Mouse (Mus musculus) forebrain, postnatal 0 days (tissue): Measurements from ENCODE around the gene Gins1. TPM values are rescaled to one million over a fixed set of nuclear protein-coding genes. Genes with fewer than 3 reads are reported as not detected.
"Not testable (repeated sequence)": the region's sequence is repeated elsewhere in the genome, so short reads cannot be mapped to it uniquely, and the experiment has no call there.

Experiments
- ATAC-seq: fragments of 200-750 bp; cut with Nextera tagmentation; 2 replicates; pipeline ENCODE4 v1.8.0; 2017; ENCODE audit warnings: mild to moderate bottlenecking, moderate library complexity
- DNase-seq: peaks from one replicate; pipeline ENCODE4 v3.0.0-alpha.2; 2015
- H3K27ac ChIP-seq: fragments of 300-500 bp; sonication (generic); 2 replicates; pipeline ENCODE4 v1.5.1; 2014; ENCODE audit warnings: low read depth, mild to moderate bottlenecking, antibody characterized with exemption, low read length, moderate library complexity, mixed read lengths
- H3K27me3 ChIP-seq: fragments of 300-500 bp; sonication (generic); 2 replicates; pipeline ENCODE4 v1.6.1; 2014; ENCODE audit warnings: mild to moderate bottlenecking, low read length, mixed read lengths; ENCODE audit not compliant: insufficient read depth
- H3K36me3 ChIP-seq: fragments of 300-500 bp; sonication (generic); 2 replicates; pipeline ENCODE4 v1.6.1; 2014; ENCODE audit warnings: mild to moderate bottlenecking, moderate library complexity; ENCODE audit not compliant: insufficient read depth
- H3K4me1 ChIP-seq: fragments of 300-500 bp; sonication (generic); 2 replicates; pipeline ENCODE4 v1.6.1; 2014; ENCODE audit warnings: antibody characterized with exemption; ENCODE audit not compliant: insufficient read depth
- H3K4me2 ChIP-seq: fragments of 300-500 bp; sonication (generic); 2 replicates; pipeline ENCODE4 v1.6.1; 2014; ENCODE audit warnings: low read depth, mild to moderate bottlenecking, moderate library complexity
- H3K4me3 ChIP-seq: fragments of 300-500 bp; sonication (generic); 2 replicates; pipeline ENCODE4 v1.5.1; 2014; ENCODE audit warnings: low read depth, low read length, mixed read lengths
- H3K9ac ChIP-seq: fragments of 300-500 bp; sonication (generic); 2 replicates; pipeline ENCODE4 v1.6.1; 2014; ENCODE audit warnings: mild to moderate bottlenecking
- H3K9me3 ChIP-seq: fragments of 300-500 bp; sonication (generic); 2 replicates; pipeline ENCODE4 v1.6.1; 2016; ENCODE audit warnings: low read length
- CTCF ChIP-seq: sonication (generic); IDR thresholded peaks from 2 replicates; pipeline ENCODE4 v1.5.1; 2016; ENCODE audit warnings: antibody characterized with exemption, control low read depth, low read depth
- WGBS: fragments of 180-500 bp; shearing (Covaris S2); extraction: QIAGEN DNeasy Blood & Tissue Kit; methylation state at CpG from one replicate; pipeline ENCODE4 v1.1.7; 2014; 5-methylcytosine and 5-hydroxymethylcytosine counted together
- polyA plus RNA-seq: library from polyadenylated mRNA; unstranded; fragments of >200 nt; fragmentation: Nextera tagmentation; extraction: Ambion mirVana; gene quantifications from 2 replicates; pipeline ENCODE4 v1.2.1, GENCODE M21; 2015
- total RNA-seq: library from RNA; depleted of rRNA; stranded (reverse); fragments of >200 nt; gene quantifications from 2 replicates; pipeline ENCODE4 v1.2.3, GENCODE M21; 2014

The Gins1 gene
- total and polyA plus RNA-seq, 2 experiments from 2014 or later: 12.8 to 15.5 TPM

DNA sequence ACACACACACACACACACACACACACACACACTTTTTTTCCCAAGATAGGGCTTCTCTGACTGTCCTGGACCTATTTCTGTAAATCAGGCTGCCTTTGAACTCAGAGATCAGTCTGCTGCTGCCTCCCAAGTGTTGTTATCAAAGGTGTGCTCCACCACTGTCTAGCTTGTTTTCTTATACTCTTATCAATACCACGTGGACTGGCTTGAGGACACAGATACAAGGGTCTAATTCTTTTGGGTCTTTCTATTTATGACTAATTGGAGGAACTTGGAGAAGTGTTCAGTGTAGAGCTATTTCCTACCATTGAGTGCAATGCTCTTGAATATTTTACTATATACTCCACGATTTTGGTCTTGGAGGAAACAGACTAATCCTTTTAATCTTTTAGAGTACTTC lies 17.8 kb upstream of the Gins1 start:
- ATAC-seq: no peak
- no peak for TF ChIP-seq CTCF
- 78% methylated on average over 2 of the region's 2 CpGs for WGBS

GRCm38 (mm10) chr2:150894617-150895267 lies 10.5 kb upstream of the Gins1 start:
- H3K4me2 ChIP-seq: no peak overlapping the region

More for the DNA sequence above, 17.8 kb upstream of the Gins1 start:
- Histone ChIP-seq H3K4me1 (no peaks in the 10 kb centered on the region), H3K27ac (no peak overlapping the region), H3K4me2 (no peak overlapping the region), H3K27me3 (no peaks in the 10 kb centered on the region), H3K36me3 (no peaks in the 10 kb centered on the region), H3K9me3 (no peaks in the 10 kb centered on the region), H3K4me3 (no peak overlapping the region), H3K9ac (no peak overlapping the region)
- no peak for DNase-seq

DNA sequence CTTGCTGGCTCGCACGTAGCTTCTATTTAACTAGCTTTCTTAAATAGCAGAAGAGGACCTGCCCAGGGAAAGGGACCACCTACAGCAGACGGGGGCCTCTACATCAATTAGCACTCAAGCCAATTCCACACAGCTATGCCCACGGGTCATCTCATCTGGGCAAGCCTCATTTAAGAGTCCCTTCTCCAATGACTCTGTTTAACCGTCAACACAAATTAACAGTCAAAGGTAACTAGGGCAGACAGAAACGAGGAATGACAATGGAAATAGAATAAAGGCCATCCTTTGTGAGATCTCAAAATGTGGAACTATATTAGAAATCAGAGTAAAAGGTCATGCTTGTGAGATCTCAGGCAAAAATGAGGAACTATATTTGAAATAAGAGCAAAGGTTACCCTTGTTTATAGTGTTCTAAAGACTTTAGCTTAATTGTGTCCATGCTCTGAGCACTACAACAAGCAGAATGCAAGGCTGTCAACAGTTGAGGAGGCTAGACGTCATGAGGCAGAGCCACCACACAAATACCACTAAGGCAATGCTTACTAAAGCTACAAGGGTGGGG lies 9.4 kb upstream of the Gins1 start:
- 74% methylated on average over 7 of the region's 7 CpGs for WGBS
- DNase-seq (no peak), ATAC-seq (no peak)
- no peak for TF ChIP-seq CTCF
- Histone ChIP-seq H3K9me3 (no peaks in the 10 kb centered on the region), H3K27me3 (no peaks in the 10 kb centered on the region), H3K9ac (no peak overlapping the region), H3K4me1 (no peaks in the 10 kb centered on the region), H3K36me3 (0 out of 2 replicates have a peak, but pooled peaks cover 3% of the 10 kb centered on the region), H3K27ac (no peak overlapping the region), H3K4me3 (no peak overlapping the region), H3K4me2 (no peak overlapping the region)

More at GRCm38 (mm10) chr2:150894617-150895267, 10.5 kb upstream of the Gins1 start:
- no peaks in the 10 kb centered on the region for H3K36me3 ChIP-seq
- H3K9me3 ChIP-seq: no peaks in the 10 kb centered on the region
- no peak overlapping the region for H3K9ac ChIP-seq
- no peak for ATAC-seq
- DNase-seq: no peak
- no peak overlapping the region for H3K27ac ChIP-seq
- no peak for TF ChIP-seq CTCF
- no peaks in the 10 kb centered on the region for H3K27me3 ChIP-seq
- H3K4me3 ChIP-seq: no peak overlapping the region
- 92% methylated on average over 2 of the region's 2 CpGs for WGBS
- no peaks in the 10 kb centered on the region for H3K4me1 ChIP-seq

GRCm38 (mm10) chr2:150900341-150900740 lies 4.9 kb upstream of the Gins1 start:
- H3K4me2 ChIP-seq: no peak overlapping the region
- H3K36me3 ChIP-seq: 0 out of 2 replicates have a peak, but pooled peaks cover 3% of the 10 kb centered on the region
- peaks cover 15% of the 10 kb centered on the region; the same call in 1 of the 2 replicates for H3K4me1 ChIP-seq
- no peaks in the 10 kb centered on the region for H3K9me3 ChIP-seq
- DNase-seq (no peak), ATAC-seq (no peak)
- no peak overlapping the region for H3K9ac ChIP-seq
- no peak for TF ChIP-seq CTCF
- no peaks in the 10 kb centered on the region for H3K27me3 ChIP-seq
- H3K27ac ChIP-seq: no peak overlapping the region
- no peak overlapping the region for H3K4me3 ChIP-seq
- WGBS: 94% methylated on average over 6 of the region's 6 CpGs

- Histone ChIP-seq H3K4me2 (0 out of 2 replicates have a peak overlapping the region, but pooled peaks have one; percentile 17), H3K36me3 (0 out of 2 replicates have a peak, but pooled peaks cover 3% of the 10 kb centered on the region), H3K27me3 (no peaks in the 10 kb centered on the region), H3K9ac (no peak overlapping the region), H3K27ac (no peak overlapping the region), H3K9me3 (no peaks in the 10 kb centered on the region), H3K4me3 (no peak overlapping the region), H3K4me1 (peaks cover 15% of the 10 kb centered on the region; the same call in 1 of the 2 replicates)
- DNase-seq (no peak), ATAC-seq (no peak)
- no peak for TF ChIP-seq CTCF
- 78% methylated on average over 8 of the region's 8 CpGs for WGBS
Observed at GRCm38 (mm10) chr2:150902347-150902746, 2.9 kb upstream of the Gins1 start.

DNA sequence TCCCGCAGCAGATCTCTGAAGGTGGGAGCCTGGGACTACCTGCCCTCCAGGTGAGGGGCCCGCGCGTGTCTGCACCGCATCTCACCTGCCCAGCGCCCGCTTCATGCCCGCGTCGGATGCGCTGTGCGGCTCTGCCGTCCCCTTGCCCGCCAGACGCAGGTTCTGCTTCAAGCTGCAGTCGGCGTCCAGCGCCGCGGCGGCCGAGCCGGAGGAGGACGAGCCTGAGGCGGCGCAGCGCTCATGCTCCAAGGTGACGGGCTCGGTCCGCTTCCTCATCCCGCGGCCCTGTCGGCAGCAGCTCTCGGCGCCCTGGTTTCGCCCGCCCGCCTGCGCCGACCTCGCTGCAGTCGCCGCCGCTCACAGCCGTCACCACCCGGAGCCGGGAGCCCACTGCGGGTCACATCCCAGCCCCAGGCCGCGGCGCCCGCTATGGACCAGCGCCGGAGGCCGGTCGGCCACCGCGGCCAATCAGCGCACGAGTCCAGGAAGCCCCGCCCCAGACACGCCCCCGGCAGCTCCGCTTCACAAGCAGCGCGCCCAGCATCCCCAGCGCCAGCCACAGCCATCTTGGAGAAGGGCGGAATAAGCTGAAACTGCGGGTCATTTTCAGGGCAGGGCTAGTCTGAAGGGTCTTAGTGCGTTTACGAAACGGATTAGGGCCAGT lies 796 bp upstream of the Gins1 start, which contains the start of gene Abhd12:
TSS of gene Abhd12 (minus strand) at position 470 of the 664 bp plus-strand sequence.
- no peaks in the 10 kb centered on the region for H3K27me3 ChIP-seq
- H3K27ac ChIP-seq: peak within 1 kb of the TSS; percentile 90
- TF ChIP-seq CTCF: no peak
- H3K9ac ChIP-seq: peak within 1 kb of the TSS; percentile 94
- ATAC-seq: peak; percentile 98
- WGBS: 5% methylated on average over 71 of the region's 72 CpGs
- DNase-seq: peak; percentile 96
- peak within 1 kb of the TSS; percentile 87 for H3K4me3 ChIP-seq
- H3K4me2 ChIP-seq: peak within 1 kb of the TSS; percentile 91
- 0 out of 2 replicates have a peak, but pooled peaks cover 3% of the 10 kb centered on the region for H3K36me3 ChIP-seq
- H3K4me1 ChIP-seq: peaks cover 15% of the 10 kb centered on the region; the same call in 1 of the 2 replicates
- no peaks in the 10 kb centered on the region for H3K9me3 ChIP-seq

DNA sequence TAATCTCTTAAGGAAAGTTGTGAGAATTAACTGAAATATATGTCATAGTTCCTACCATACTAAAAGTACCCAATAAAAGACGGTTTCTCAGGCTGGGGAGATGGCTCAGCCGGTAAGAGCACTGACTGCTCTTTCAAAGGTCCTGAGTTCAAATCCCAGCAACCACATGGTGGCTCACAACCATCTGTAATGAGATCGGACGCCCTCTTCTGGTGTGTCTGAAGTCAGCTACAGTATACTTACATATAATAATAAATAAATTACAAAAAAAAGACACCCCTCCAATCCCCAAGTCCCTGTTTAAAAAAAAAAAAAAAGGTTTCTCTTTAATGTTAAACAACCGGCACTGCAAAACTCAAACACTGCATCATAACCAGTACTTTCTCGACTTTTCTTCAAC lies 3.7 kb downstream of the Gins1 start:
- 54% methylated on average over 6 of the region's 6 CpGs for WGBS
- DNase-seq, H3K9me3 ChIP-seq, H3K9ac ChIP-seq, H3K36me3 ChIP-seq, H3K27ac ChIP-seq, H3K4me1 ChIP-seq, H3K27me3 ChIP-seq, ATAC-seq: not testable (repeated sequence)
- H3K4me2 ChIP-seq: peak overlapping the region; percentile 54
- peak overlapping the region; percentile 67 for H3K4me3 ChIP-seq
